Mouse (Mus musculus) cerebellum, adult 18-20 months (tissue): ENCODE data around the gene Ecd.

Experiments
- DNase-seq, 2 experiments: peaks; one replicate each; pipeline ENCODE4 v3.0.0; 2021

Ecd gene

GRCm38 (mm10) chr14:20347991-20348541 lies at the start of gene Ecd, which contains the start of gene Fam149b:
Gene Ecd, minus strand, starts transcription at chr14:20348121.
Gene Fam149b, plus strand, starts transcription at chr14:20348162.
- DNase-seq, result peak; percentile 86 to 91

GRCm38 (mm10) chr14:20397220-20397619 lies 49.3 kb upstream of the Ecd start:
- no peak for DNase-seq

- DNase-seq, result peak; percentile 95 to 97
Observed at GRCm38 (mm10) chr14:20393205-20393913, 45.4 kb upstream of the Ecd start, which contains the start of gene Mrps16. Gene Mrps16, minus strand, starts transcription at chr14:20393634.

GRCm38 (mm10) chr14:20392326-20392725 lies 44.4 kb upstream of the Ecd start:
- DNase-seq, result no peak

- DNase-seq, result no peak
Observed at GRCm38 (mm10) chr14:20389446-20390079, 41.6 kb upstream of the Ecd start.

GRCm38 (mm10) chr14:20388441-20389129 lies 40.7 kb upstream of the Ecd start, which contains the start of gene Dnajc9:
Gene Dnajc9, minus strand, starts transcription at chr14:20388910.
- DNase-seq, result peak; percentile 93 to 96

GRCm38 (mm10) chr14:20379753-20380430 lies 32.0 kb upstream of the Ecd start:
- DNase-seq, result no peak

- no peak for DNase-seq
Observed at GRCm38 (mm10) chr14:20379087-20379640, 31.2 kb upstream of the Ecd start.

GRCm38 (mm10) chr14:20378313-20379061 lies 30.6 kb upstream of the Ecd start:
- DNase-seq, result peak; percentile 43 to 60

GRCm38 (mm10) chr14:20377112-20377521 lies 29.2 kb upstream of the Ecd start:
- DNase-seq, result no peak

GRCm38 (mm10) chr14:20371854-20372253 lies 23.9 kb upstream of the Ecd start:
- no peak for DNase-seq

GRCm38 (mm10) chr14:20370798-20371197 lies 22.9 kb upstream of the Ecd start:
- DNase-seq, result no peak

- DNase-seq, result no peak
Observed at GRCm38 (mm10) chr14:20368271-20368670, 20.4 kb upstream of the Ecd start.

- DNase-seq, result no peak
Observed at GRCm38 (mm10) chr14:20363230-20363629, 15.3 kb upstream of the Ecd start.

- DNase-seq, result no peak
Observed at GRCm38 (mm10) chr14:20347441-20347990, 405 bp downstream of the Ecd start.

- DNase-seq, result no peak
Observed at GRCm38 (mm10) chr14:20345885-20346284, 2.0 kb downstream of the Ecd start.

- no peak for DNase-seq
Observed at GRCm38 (mm10) chr14:20340866-20341265, 7.1 kb downstream of the Ecd start.

- peak in 1 of 2 experiments; percentile 18 for DNase-seq
Observed at GRCm38 (mm10) chr14:20340149-20340548, 7.8 kb downstream of the Ecd start.

- no peak for DNase-seq
Observed at GRCm38 (mm10) chr14:20339415-20339814, 8.5 kb downstream of the Ecd start.

- DNase-seq, result no peak
Observed at GRCm38 (mm10) chr14:20331316-20331715, 16.6 kb downstream of the Ecd start.

- no peak for DNase-seq
Observed at GRCm38 (mm10) chr14:20328474-20328873, 19.4 kb downstream of the Ecd start.
